Comparison of ENCODE assay signal across 27 mouse cellular contexts in the genomic region with DNA sequence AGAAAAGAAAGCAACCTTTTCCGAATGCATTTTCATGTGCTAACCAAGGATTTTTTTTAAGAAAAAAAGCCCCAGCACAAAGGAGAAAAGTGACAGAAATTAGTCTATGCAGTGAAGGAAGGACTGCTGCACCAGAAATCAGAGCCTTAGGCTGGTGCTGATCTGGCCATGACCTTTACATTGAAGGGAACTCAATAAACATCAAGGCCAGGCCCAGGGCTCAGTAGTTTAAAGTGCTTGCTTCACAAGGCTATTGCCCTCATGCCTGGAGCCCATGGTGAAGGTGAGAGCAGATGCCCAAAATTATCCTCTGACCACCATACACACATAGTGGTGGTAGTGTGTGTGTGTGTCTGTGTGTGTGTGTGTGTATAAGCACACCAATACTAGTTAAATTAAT.
"Had no signal": no experiment of that assay in that cellular context is flagged by ENCODE, and none has a peak within 500 bp of the region (broad histone marks: within the 10 kb centered on the region; RNA-seq: fewer than 3 reads in every experiment).

No protein-coding gene starts in this region.

- H3K4me3 ChIP-seq: gastrocnemius, adult 2 months; heart, adult 2 months; heart, embryonic 13.5 days; heart, embryonic 15.5 days; intestine, embryonic 15.5 days; layer of hippocampus, adult 2 months; left cerebral cortex, adult 2 months; limb, embryonic 10.5 days; limb, embryonic 12.5 days; liver, embryonic 13.5 days; liver, embryonic 15.5 days had no signal

- H3K27ac ChIP-seq: heart, adult 2 months; heart, embryonic 13.5 days; heart, embryonic 15.5 days; hindbrain, embryonic 14.5 days; intestine, embryonic 15.5 days; layer of hippocampus, adult 2 months; left cerebral cortex, adult 2 months; limb, embryonic 10.5 days; limb, embryonic 12.5 days; liver, embryonic 13.5 days; liver, embryonic 15.5 days had no signal

- H3K9ac ChIP-seq: heart, embryonic 13.5 days; heart, embryonic 15.5 days; hindbrain, embryonic 14.5 days; intestine, embryonic 15.5 days; limb, embryonic 12.5 days; liver, embryonic 13.5 days; liver, embryonic 15.5 days; liver, postnatal 0 days had no signal

- H3K9me3 ChIP-seq: heart, embryonic 13.5 days; heart, embryonic 15.5 days; intestine, embryonic 15.5 days; limb, embryonic 10.5 days; limb, embryonic 12.5 days; liver, embryonic 13.5 days; liver, embryonic 15.5 days had no signal

- DNase-seq: gastrocnemius, adult 2 months; gastrocnemius, postnatal 10 days; gastrocnemius, postnatal 25 days; heart, adult 2 months; heart, postnatal 14 days; heart, postnatal 36 days; kidney, adult 18-20 months; kidney, adult 8-10 months; kidney, postnatal 10 days; kidney, postnatal 25 days; kidney, postnatal 4 days; liver; liver, embryonic 13.5 days; liver, postnatal 0 days had no signal

- ATAC-seq: hindbrain, embryonic 16.5 days; intestine, embryonic 15.5 days; intestine, postnatal 0 days; liver, postnatal 0 days had no signal

- H3K4me1 ChIP-seq: intestine, embryonic 15.5 days; limb, embryonic 10.5 days; limb, embryonic 12.5 days; liver, embryonic 13.5 days; liver, embryonic 15.5 days had no signal

- H3K4me2 ChIP-seq: heart, embryonic 11.5 days; heart, embryonic 13.5 days; heart, embryonic 15.5 days; hindbrain, embryonic 14.5 days; intestine, embryonic 15.5 days; limb, embryonic 12.5 days; liver, embryonic 11.5 days; liver, embryonic 13.5 days; liver, embryonic 15.5 days had no signal

- H3K27me3 ChIP-seq: heart, embryonic 13.5 days; heart, embryonic 15.5 days; intestine, embryonic 15.5 days; limb, embryonic 12.5 days; liver, embryonic 13.5 days; liver, embryonic 15.5 days had no signal

- H3K36me3 ChIP-seq: heart, embryonic 13.5 days; heart, embryonic 15.5 days; intestine, embryonic 15.5 days; limb, embryonic 10.5 days; limb, embryonic 12.5 days; liver, embryonic 13.5 days; liver, embryonic 15.5 days had no signal
